Mouse (Mus musculus): ENCODE results near the gene Ngf. TPM values are rescaled to one million over a fixed set of nuclear protein-coding genes. Genes with fewer than 3 reads are reported as not detected.
A peak's percentile ranks its signal among the peaks of the same experiment; 100 is the strongest.

Gene Ngf
- 4.3 and 5.6 TPM in 2 replicates for polyA plus RNA-seq (2015; fragmentation: Nextera tagmentation; extraction: Ambion mirVana)

GRCm38 (mm10) chr3:102469713-102470448 lies at the start of gene Ngf:
Ngf (plus strand) TSS chr3:102469919.
- peak within 1 kb of the TSS; percentile 68 for H3K9ac ChIP-seq (ENCODE audit: low read length)
- no peaks in the 10 kb centered on the region for H3K36me3 ChIP-seq (ENCODE audit: control insufficient read depth, insufficient read depth, low read length)
- H3K9me3 ChIP-seq (replicated peaks; ENCODE audit: control insufficient read depth, low read length): no peaks in the 10 kb centered on the region
- peak; percentile 59; the same call in 1 of the 2 replicates for ATAC-seq (ENCODE audit: insufficient read depth, low FRiP score)
- H3K4me1 ChIP-seq (ENCODE audit: control insufficient read depth, insufficient read depth, low read length): 0 out of 2 replicates have a peak, but pooled peaks cover 8% of the 10 kb centered on the region
- peak within 1 kb of the TSS; percentile 51 for H3K4me3 ChIP-seq (replicated peaks; ENCODE audit: low read length)
- WGBS: 1% methylated on average over 43 of the region's 43 CpGs
- H3K4me2 ChIP-seq (ENCODE audit: low read depth, low read length): peak within 1 kb of the TSS; percentile 61
- H3K27ac ChIP-seq (ENCODE audit: low read length): no peak within 1 kb of the TSS
- H3K27me3 ChIP-seq (ENCODE audit: control insufficient read depth, insufficient read depth, low read length): peaks cover 13% of the 10 kb centered on the region

- Histone ChIP-seq H3K27ac (ENCODE audit: low read length) (no peak overlapping the region), H3K27me3 (ENCODE audit: control insufficient read depth, insufficient read depth, low read length) (no peaks in the 10 kb centered on the region), H3K4me1 (ENCODE audit: control insufficient read depth, insufficient read depth, low read length) (no peaks in the 10 kb centered on the region; the same call in 1 of the 2 replicates), H3K36me3 (ENCODE audit: control insufficient read depth, insufficient read depth, low read length) (no peaks in the 10 kb centered on the region), H3K9ac (ENCODE audit: low read length) (no peak overlapping the region), H3K4me2 (ENCODE audit: low read depth, low read length) (no peak overlapping the region), H3K4me3 (replicated peaks; ENCODE audit: low read length) (no peak overlapping the region), H3K9me3 (replicated peaks; ENCODE audit: control insufficient read depth, low read length) (no peaks in the 10 kb centered on the region)
- ATAC-seq (ENCODE audit: insufficient read depth, low FRiP score): peak; percentile 47; the same call in 1 of the 2 replicates
- 56% methylated on average over 3 of the region's 3 CpGs for WGBS
Observed at GRCm38 (mm10) chr3:102445567-102445966, 24.2 kb upstream of the Ngf start.

GRCm38 (mm10) chr3:102446691-102447090 lies 23.0 kb upstream of the Ngf start:
- no peak overlapping the region for H3K4me3 ChIP-seq (replicated peaks; ENCODE audit: low read length)
- 0 out of 2 replicates have a peak overlapping the region, but pooled peaks have one; percentile 51 for H3K27ac ChIP-seq (ENCODE audit: low read length)
- 59% methylated on average over 4 of the region's 4 CpGs for WGBS

GRCm38 (mm10) chr3:102454566-102454965 lies 15.2 kb upstream of the Ngf start:
- no peak for ATAC-seq (ENCODE audit: insufficient read depth, low FRiP score)
- Histone ChIP-seq H3K27me3 (ENCODE audit: control insufficient read depth, insufficient read depth, low read length) (no peaks in the 10 kb centered on the region), H3K36me3 (ENCODE audit: control insufficient read depth, insufficient read depth, low read length) (no peaks in the 10 kb centered on the region), H3K9ac (ENCODE audit: low read length) (no peak overlapping the region), H3K27ac (ENCODE audit: low read length) (no peak overlapping the region), H3K4me1 (ENCODE audit: control insufficient read depth, insufficient read depth, low read length) (no peaks in the 10 kb centered on the region), H3K9me3 (replicated peaks; ENCODE audit: control insufficient read depth, low read length) (no peaks in the 10 kb centered on the region), H3K4me3 (replicated peaks; ENCODE audit: low read length) (no peak overlapping the region), H3K4me2 (ENCODE audit: low read depth, low read length) (no peak overlapping the region)
- WGBS: 62% methylated on average over 6 of the region's 6 CpGs

More at GRCm38 (mm10) chr3:102446691-102447090, 23.0 kb upstream of the Ngf start:
- Histone ChIP-seq H3K9ac (ENCODE audit: low read length) (no peak overlapping the region), H3K4me1 (ENCODE audit: control insufficient read depth, insufficient read depth, low read length) (no peaks in the 10 kb centered on the region; the same call in 1 of the 2 replicates), H3K4me2 (ENCODE audit: low read depth, low read length) (no peak overlapping the region), H3K9me3 (replicated peaks; ENCODE audit: control insufficient read depth, low read length) (no peaks in the 10 kb centered on the region), H3K36me3 (ENCODE audit: control insufficient read depth, insufficient read depth, low read length) (no peaks in the 10 kb centered on the region), H3K27me3 (ENCODE audit: control insufficient read depth, insufficient read depth, low read length) (no peaks in the 10 kb centered on the region)
- 0 out of 2 replicates have a peak, but pooled peaks have one; percentile 25 for ATAC-seq (ENCODE audit: insufficient read depth, low FRiP score)

- peaks cover 4% of the 10 kb centered on the region; the same call in 1 of the 2 replicates for H3K4me1 ChIP-seq (ENCODE audit: control insufficient read depth, insufficient read depth, low read length)
- no peaks in the 10 kb centered on the region for H3K27me3 ChIP-seq (ENCODE audit: control insufficient read depth, insufficient read depth, low read length)
- 59% methylated on average over 5 of the region's 5 CpGs for WGBS
- ATAC-seq (ENCODE audit: insufficient read depth, low FRiP score): no peak
- H3K36me3 ChIP-seq (ENCODE audit: control insufficient read depth, insufficient read depth, low read length): no peaks in the 10 kb centered on the region
- no peak overlapping the region for H3K27ac ChIP-seq (ENCODE audit: low read length)
- H3K4me3 ChIP-seq (replicated peaks; ENCODE audit: low read length): no peak overlapping the region
- H3K9ac ChIP-seq (ENCODE audit: low read length): no peak overlapping the region
- H3K4me2 ChIP-seq (ENCODE audit: low read depth, low read length): no peak overlapping the region
- H3K9me3 ChIP-seq (replicated peaks; ENCODE audit: control insufficient read depth, low read length): no peaks in the 10 kb centered on the region
Observed at GRCm38 (mm10) chr3:102460528-102460927, 9.2 kb upstream of the Ngf start.

GRCm38 (mm10) chr3:102460986-102461385 lies 8.7 kb upstream of the Ngf start:
- Histone ChIP-seq H3K4me1 (ENCODE audit: control insufficient read depth, insufficient read depth, low read length) (peaks cover 4% of the 10 kb centered on the region; the same call in 1 of the 2 replicates), H3K36me3 (ENCODE audit: control insufficient read depth, insufficient read depth, low read length) (no peaks in the 10 kb centered on the region), H3K9ac (ENCODE audit: low read length) (no peak overlapping the region), H3K27me3 (ENCODE audit: control insufficient read depth, insufficient read depth, low read length) (no peaks in the 10 kb centered on the region), H3K9me3 (replicated peaks; ENCODE audit: control insufficient read depth, low read length) (no peaks in the 10 kb centered on the region), H3K27ac (ENCODE audit: low read length) (no peak overlapping the region), H3K4me3 (replicated peaks; ENCODE audit: low read length) (no peak overlapping the region), H3K4me2 (ENCODE audit: low read depth, low read length) (no peak overlapping the region)
- WGBS: 43% methylated on average over 6 of the region's 6 CpGs
- no peak for ATAC-seq (ENCODE audit: insufficient read depth, low FRiP score)

GRCm38 (mm10) chr3:102462703-102463336 lies 6.9 kb upstream of the Ngf start:
- no peaks in the 10 kb centered on the region for H3K27me3 ChIP-seq (ENCODE audit: control insufficient read depth, insufficient read depth, low read length)
- H3K9me3 ChIP-seq (replicated peaks; ENCODE audit: control insufficient read depth, low read length): no peaks in the 10 kb centered on the region
- no peak overlapping the region for H3K4me3 ChIP-seq (replicated peaks; ENCODE audit: low read length)
- ATAC-seq (ENCODE audit: insufficient read depth, low FRiP score): no peak
- WGBS: 56% methylated on average over 9 of the region's 9 CpGs
- no peak overlapping the region for H3K27ac ChIP-seq (ENCODE audit: low read length)
- H3K4me2 ChIP-seq (ENCODE audit: low read depth, low read length): no peak overlapping the region
- H3K9ac ChIP-seq (ENCODE audit: low read length): no peak overlapping the region
- peaks cover 4% of the 10 kb centered on the region; the same call in 1 of the 2 replicates for H3K4me1 ChIP-seq (ENCODE audit: control insufficient read depth, insufficient read depth, low read length)
- no peaks in the 10 kb centered on the region for H3K36me3 ChIP-seq (ENCODE audit: control insufficient read depth, insufficient read depth, low read length)

- H3K27me3 ChIP-seq (ENCODE audit: control insufficient read depth, insufficient read depth, low read length): no peaks in the 10 kb centered on the region
- H3K36me3 ChIP-seq (ENCODE audit: control insufficient read depth, insufficient read depth, low read length): no peaks in the 10 kb centered on the region
- no peak overlapping the region for H3K27ac ChIP-seq (ENCODE audit: low read length)
- peaks cover 4% of the 10 kb centered on the region; the same call in 1 of the 2 replicates for H3K4me1 ChIP-seq (ENCODE audit: control insufficient read depth, insufficient read depth, low read length)
- no peaks in the 10 kb centered on the region for H3K9me3 ChIP-seq (replicated peaks; ENCODE audit: control insufficient read depth, low read length)
- no peak overlapping the region for H3K9ac ChIP-seq (ENCODE audit: low read length)
- ATAC-seq (ENCODE audit: insufficient read depth, low FRiP score): no peak
- 89% methylated on average over 2 of the region's 2 CpGs for WGBS
- H3K4me3 ChIP-seq (replicated peaks; ENCODE audit: low read length): no peak overlapping the region
- H3K4me2 ChIP-seq (ENCODE audit: low read depth, low read length): no peak overlapping the region
Observed at GRCm38 (mm10) chr3:102463339-102463738, 6.4 kb upstream of the Ngf start.

GRCm38 (mm10) chr3:102466587-102466986 lies 3.1 kb upstream of the Ngf start:
- Histone ChIP-seq H3K9me3 (replicated peaks; ENCODE audit: control insufficient read depth, low read length) (no peaks in the 10 kb centered on the region), H3K27ac (ENCODE audit: low read length) (no peak overlapping the region), H3K4me3 (replicated peaks; ENCODE audit: low read length) (no peak overlapping the region), H3K4me1 (ENCODE audit: control insufficient read depth, insufficient read depth, low read length) (0 out of 2 replicates have a peak, but pooled peaks cover 8% of the 10 kb centered on the region), H3K4me2 (ENCODE audit: low read depth, low read length) (no peak overlapping the region), H3K9ac (ENCODE audit: low read length) (no peak overlapping the region), H3K36me3 (ENCODE audit: control insufficient read depth, insufficient read depth, low read length) (no peaks in the 10 kb centered on the region), H3K27me3 (ENCODE audit: control insufficient read depth, insufficient read depth, low read length) (peaks cover 13% of the 10 kb centered on the region)
- ATAC-seq (ENCODE audit: insufficient read depth, low FRiP score): no peak
- 31% methylated on average over 3 of the region's 3 CpGs for WGBS

All from stomach, embryonic 16.5 days (tissue).